Mouse (Mus musculus): ENCODE data around the gene Ttll10. TPM values are rescaled to one million over a fixed set of nuclear protein-coding genes. Genes with fewer than 3 reads are reported as not detected.

The Ttll10 gene
- polyA plus RNA-seq, 1 experiment, result not detected

DNA sequence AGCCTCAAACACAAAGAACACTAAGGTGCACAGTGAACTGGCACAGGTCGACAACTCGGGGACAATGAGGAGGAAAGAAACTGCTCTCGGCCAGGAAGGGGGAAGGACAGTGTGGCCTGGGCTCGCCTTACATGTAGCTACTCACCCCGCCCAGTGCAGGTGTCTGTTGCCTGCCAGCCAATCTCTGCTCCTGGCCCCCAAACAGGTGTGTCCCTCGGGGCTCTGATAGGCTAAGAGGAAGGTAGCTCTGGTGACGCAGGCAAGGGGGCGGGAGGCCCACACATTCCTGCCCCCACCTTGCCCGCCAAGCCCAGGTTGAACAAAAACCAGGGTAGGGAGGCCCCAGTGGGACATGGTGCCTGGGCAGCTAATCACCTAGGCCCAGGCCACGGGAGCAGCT, 499 bp upstream of the Ttll10 start:
- H3K27ac ChIP-seq (ENCODE audit: control insufficient read depth, insufficient read depth, low read depth, low read length, poor library complexity), result no peak overlapping the region
- TF ChIP-seq CTCF (IDR thresholded peaks at IDR 0.05; ENCODE audit: control insufficient read depth, insufficient read depth, low read length), result no peak
- no peak for TF ChIP-seq POLR2A (IDR thresholded peaks at IDR 0.05; ENCODE audit: borderline replicate concordance, control insufficient read depth, low read depth, low read length)
- no peak overlapping the region for H3K4me3 ChIP-seq (replicated peaks; ENCODE audit: control insufficient read depth, low read depth, low read length)
- WGBS, result 64% methylated on average over 10 of the region's 10 CpGs
- H3K4me1 ChIP-seq (ENCODE audit: control insufficient read depth, insufficient read depth, low read length), result no peaks in the 10 kb centered on the region

DNA sequence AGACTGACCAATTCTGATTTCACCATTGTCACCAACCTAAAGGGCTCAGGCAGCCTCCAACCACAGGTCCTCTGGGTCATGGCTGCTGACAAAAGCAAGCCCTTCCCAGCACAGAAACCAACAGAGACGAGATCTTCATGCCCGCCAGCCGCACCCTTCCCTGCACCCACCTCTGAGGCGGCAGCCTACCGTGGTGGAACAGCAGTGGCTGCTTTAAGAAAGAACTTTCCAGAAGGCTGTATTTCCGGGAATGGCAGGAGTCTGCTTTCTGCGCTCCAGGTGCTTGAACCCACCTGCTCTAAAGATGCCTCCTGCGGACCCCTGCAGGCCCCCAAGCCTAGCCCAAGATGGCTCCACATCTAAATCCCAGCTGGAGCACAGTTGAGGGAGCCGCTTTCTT, 388 bp downstream of the Ttll10 start:
- Histone ChIP-seq H3K4me1 (ENCODE audit: control insufficient read depth, insufficient read depth, low read length) (no peaks in the 10 kb centered on the region), H3K4me3 (replicated peaks; ENCODE audit: control insufficient read depth, low read depth, low read length) (no peak overlapping the region), H3K27ac (ENCODE audit: control insufficient read depth, insufficient read depth, low read depth, low read length, poor library complexity) (no peak overlapping the region)
- TF ChIP-seq POLR2A (IDR thresholded peaks at IDR 0.05; ENCODE audit: borderline replicate concordance, control insufficient read depth, low read depth, low read length) (no peak), CTCF (IDR thresholded peaks at IDR 0.05; ENCODE audit: control insufficient read depth, insufficient read depth, low read length) (no peak)
- WGBS, result 78% methylated on average over 9 of the region's 9 CpGs

DNA sequence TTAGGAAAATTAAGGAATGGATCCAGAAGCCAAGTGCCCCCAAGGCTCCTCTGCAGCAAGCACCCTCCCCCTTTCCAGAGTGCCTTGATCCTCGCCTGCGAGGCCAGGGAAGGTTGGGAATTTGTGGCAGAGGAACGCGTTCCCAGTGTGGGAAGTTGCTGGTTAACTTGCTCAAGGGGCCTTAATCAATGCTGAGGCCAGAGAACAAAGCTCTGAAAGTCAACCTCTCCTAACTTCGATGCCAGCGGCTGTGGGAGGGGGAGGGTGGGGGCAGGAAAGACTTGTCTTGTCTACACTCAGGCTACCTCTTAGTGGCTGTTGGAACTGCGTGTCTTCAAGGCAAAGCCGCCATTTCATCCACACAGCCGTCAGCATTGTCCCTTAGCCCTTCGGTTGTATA, 1.5 kb downstream of the Ttll10 start:
- Histone ChIP-seq H3K4me1 (ENCODE audit: control insufficient read depth, insufficient read depth, low read length) (no peaks in the 10 kb centered on the region), H3K27ac (ENCODE audit: control insufficient read depth, insufficient read depth, low read depth, low read length, poor library complexity) (no peak overlapping the region), H3K4me3 (replicated peaks; ENCODE audit: control insufficient read depth, low read depth, low read length) (no peak overlapping the region)
- 82% methylated on average over 10 of the region's 10 CpGs for WGBS
- TF ChIP-seq POLR2A (IDR thresholded peaks at IDR 0.05; ENCODE audit: borderline replicate concordance, control insufficient read depth, low read depth, low read length) (no peak), CTCF (IDR thresholded peaks at IDR 0.05; ENCODE audit: control insufficient read depth, insufficient read depth, low read length) (no peak)

DNA sequence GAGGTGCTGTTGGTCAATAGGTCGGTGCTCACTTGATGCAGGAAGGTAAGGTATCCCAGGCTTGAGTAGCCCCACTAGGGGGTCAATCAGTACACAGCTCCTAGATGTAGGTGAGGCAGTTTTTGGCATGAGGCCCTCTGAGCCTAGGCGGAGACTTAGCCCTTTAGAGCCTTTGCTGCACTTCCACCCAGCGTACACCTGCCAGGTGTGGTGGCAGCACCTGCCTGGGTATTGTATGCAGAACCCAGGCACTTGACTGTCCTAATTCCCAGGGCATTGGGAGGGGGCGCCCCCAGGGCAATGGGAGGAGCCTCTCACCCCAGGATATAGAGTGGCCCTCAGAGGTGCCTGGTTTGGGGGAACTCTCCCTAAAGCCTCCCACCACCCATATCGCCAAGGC, 4.0 kb downstream of the Ttll10 start:
- Histone ChIP-seq H3K27ac (ENCODE audit: control insufficient read depth, insufficient read depth, low read depth, low read length, poor library complexity) (no peak overlapping the region), H3K4me3 (replicated peaks; ENCODE audit: control insufficient read depth, low read depth, low read length) (no peak overlapping the region), H3K4me1 (ENCODE audit: control insufficient read depth, insufficient read depth, low read length) (no peaks in the 10 kb centered on the region)
- WGBS, result 85% methylated on average over 5 of the region's 5 CpGs
- no peak for TF ChIP-seq CTCF (IDR thresholded peaks at IDR 0.05; ENCODE audit: control insufficient read depth, insufficient read depth, low read length)
- TF ChIP-seq POLR2A (IDR thresholded peaks at IDR 0.05; ENCODE audit: borderline replicate concordance, control insufficient read depth, low read depth, low read length), result no peak

DNA sequence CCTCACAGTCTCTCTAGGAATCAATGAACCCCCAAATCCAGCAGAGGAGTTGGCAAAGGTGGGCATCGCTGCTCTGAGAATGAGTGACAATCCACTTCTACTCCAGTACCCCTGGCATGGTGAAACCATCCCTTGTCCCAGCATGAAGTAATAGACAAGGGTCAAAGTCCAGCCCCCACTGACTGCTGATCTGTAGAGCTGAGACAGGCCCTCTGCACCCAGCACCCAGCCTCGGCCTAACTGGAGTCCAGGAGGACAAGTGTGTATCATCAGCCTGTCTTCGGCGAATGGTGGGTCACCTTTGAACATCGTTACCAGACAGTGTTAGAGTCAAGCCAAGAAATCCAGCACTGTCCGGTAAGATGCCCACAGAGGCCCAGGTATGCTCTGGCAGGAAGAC, 4.6 kb downstream of the Ttll10 start:
- H3K27ac ChIP-seq (ENCODE audit: control insufficient read depth, insufficient read depth, low read depth, low read length, poor library complexity), result no peak overlapping the region
- TF ChIP-seq POLR2A (IDR thresholded peaks at IDR 0.05; ENCODE audit: borderline replicate concordance, control insufficient read depth, low read depth, low read length), result no peak
- TF ChIP-seq CTCF (IDR thresholded peaks at IDR 0.05; ENCODE audit: control insufficient read depth, insufficient read depth, low read length), result no peak
- 89% methylated on average over 6 of the region's 6 CpGs for WGBS
- no peak overlapping the region for H3K4me3 ChIP-seq (replicated peaks; ENCODE audit: control insufficient read depth, low read depth, low read length)
- no peaks in the 10 kb centered on the region for H3K4me1 ChIP-seq (ENCODE audit: control insufficient read depth, insufficient read depth, low read length)

DNA sequence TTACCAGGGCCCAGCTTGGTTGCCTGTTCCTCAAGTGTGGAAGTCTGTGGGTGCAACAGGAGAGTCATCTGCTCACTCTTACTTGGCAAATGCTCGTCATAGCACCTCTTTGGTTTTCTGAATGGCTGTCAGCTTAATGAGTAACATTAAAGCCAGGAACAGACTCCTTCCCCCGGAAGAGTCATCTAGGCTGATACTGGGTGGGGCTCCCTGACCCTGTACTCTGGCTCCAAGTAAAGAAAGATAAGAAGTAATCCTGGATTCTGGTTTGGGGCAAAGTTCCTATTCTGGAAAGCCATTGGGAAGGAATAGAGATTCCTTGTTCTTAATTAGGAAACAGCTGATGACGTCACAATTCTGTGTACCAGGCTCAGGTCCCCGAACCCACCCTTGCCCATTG, 5.1 kb downstream of the Ttll10 start:
- 79% methylated on average over 4 of the region's 4 CpGs for WGBS
- H3K4me1 ChIP-seq (ENCODE audit: control insufficient read depth, insufficient read depth, low read length), result no peaks in the 10 kb centered on the region
- no peak overlapping the region for H3K27ac ChIP-seq (ENCODE audit: control insufficient read depth, insufficient read depth, low read depth, low read length, poor library complexity)
- H3K4me3 ChIP-seq (replicated peaks; ENCODE audit: control insufficient read depth, low read depth, low read length), result no peak overlapping the region
- TF ChIP-seq CTCF (IDR thresholded peaks at IDR 0.05; ENCODE audit: control insufficient read depth, insufficient read depth, low read length) (no peak), POLR2A (IDR thresholded peaks at IDR 0.05; ENCODE audit: borderline replicate concordance, control insufficient read depth, low read depth, low read length) (no peak)

DNA sequence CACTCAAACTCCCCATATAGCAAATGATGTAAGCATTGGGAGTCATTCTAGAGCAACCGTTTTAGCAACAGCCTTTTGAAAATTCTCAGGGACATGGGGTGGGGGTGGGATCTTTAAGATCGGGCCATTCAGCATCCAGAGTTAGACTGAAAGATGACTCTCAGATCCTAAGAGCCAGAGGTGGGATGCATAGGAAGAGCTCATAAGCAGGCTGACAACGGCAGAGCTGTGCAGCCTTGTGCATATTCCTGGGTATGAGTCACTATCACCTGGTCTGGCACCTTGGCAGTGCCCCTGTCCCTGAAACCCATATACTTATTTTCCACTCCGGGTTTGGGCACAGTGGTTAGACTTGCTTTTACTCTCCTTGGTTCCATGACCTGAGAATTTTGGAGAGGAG, 6.1 kb downstream of the Ttll10 start:
- Histone ChIP-seq H3K4me3 (replicated peaks; ENCODE audit: control insufficient read depth, low read depth, low read length) (no peak overlapping the region), H3K4me1 (ENCODE audit: control insufficient read depth, insufficient read depth, low read length) (no peaks in the 10 kb centered on the region), H3K27ac (ENCODE audit: control insufficient read depth, insufficient read depth, low read depth, low read length, poor library complexity) (no peak overlapping the region)
- TF ChIP-seq CTCF (IDR thresholded peaks at IDR 0.05; ENCODE audit: control insufficient read depth, insufficient read depth, low read length) (no peak), POLR2A (IDR thresholded peaks at IDR 0.05; ENCODE audit: borderline replicate concordance, control insufficient read depth, low read depth, low read length) (no peak)
- WGBS, result 85% methylated on average over 4 of the region's 4 CpGs

DNA sequence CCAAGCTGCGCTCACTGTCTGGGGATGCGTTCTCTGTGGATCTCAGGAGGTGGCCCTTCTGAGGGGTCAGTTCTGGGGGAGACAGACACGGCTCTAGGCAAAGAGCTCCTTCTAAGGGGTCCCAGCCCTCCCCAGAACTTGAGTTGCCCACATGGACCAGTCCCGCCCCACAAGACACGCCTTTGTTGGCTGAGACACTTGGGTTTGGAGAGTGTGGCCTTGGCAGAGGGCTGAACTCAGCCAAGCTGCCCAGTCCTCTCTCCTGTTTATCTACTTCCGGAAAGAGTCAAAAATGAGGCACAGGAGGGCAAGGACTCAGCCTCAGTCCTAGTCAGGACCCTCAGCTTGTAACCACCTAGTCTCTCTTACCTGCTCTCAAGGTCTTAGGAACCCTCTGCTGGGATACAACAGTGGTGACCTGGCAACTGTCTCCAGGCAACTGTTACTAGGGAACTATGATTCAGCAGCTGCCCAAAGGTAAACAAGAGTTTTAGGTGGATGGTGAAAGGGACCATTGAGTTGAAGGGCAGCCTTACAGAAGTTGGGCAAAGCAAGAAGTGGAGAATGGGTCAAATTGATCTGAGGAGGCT, 8.7 kb downstream of the Ttll10 start:
- Histone ChIP-seq H3K4me3 (replicated peaks; ENCODE audit: control insufficient read depth, low read depth, low read length) (no peak overlapping the region), H3K27ac (ENCODE audit: control insufficient read depth, insufficient read depth, low read depth, low read length, poor library complexity) (no peak overlapping the region), H3K4me1 (ENCODE audit: control insufficient read depth, insufficient read depth, low read length) (no peaks in the 10 kb centered on the region)
- TF ChIP-seq CTCF (IDR thresholded peaks at IDR 0.05; ENCODE audit: control insufficient read depth, insufficient read depth, low read length), result no peak
- no peak for TF ChIP-seq POLR2A (IDR thresholded peaks at IDR 0.05; ENCODE audit: borderline replicate concordance, control insufficient read depth, low read depth, low read length)
- WGBS, result 64% methylated on average over 6 of the region's 6 CpGs

DNA sequence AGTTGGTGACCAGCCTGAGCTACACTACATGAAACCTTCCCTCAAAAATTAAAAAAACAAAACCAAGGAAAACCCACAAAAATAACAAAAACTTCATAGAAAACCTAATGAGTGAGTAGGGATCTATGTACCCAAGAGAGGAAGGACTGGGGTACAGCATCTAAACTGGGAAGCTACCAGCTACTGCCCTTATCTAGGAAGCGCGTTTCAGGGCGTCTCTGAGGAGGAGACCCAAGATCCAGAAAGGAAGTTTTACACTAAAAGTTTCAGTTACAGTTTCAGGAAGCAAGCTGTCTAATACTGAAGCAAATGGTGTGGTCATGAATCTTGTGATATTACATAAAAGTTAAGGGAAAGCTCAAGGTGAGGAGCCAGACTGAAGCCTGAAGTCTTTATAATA, 9.4 kb downstream of the Ttll10 start:
- 6% methylated on average over 3 of the region's 3 CpGs for WGBS
- no peak for TF ChIP-seq CTCF (IDR thresholded peaks at IDR 0.05; ENCODE audit: control insufficient read depth, insufficient read depth, low read length)
- no peak for TF ChIP-seq POLR2A (IDR thresholded peaks at IDR 0.05; ENCODE audit: borderline replicate concordance, control insufficient read depth, low read depth, low read length)
- Histone ChIP-seq H3K4me3 (replicated peaks; ENCODE audit: control insufficient read depth, low read depth, low read length) (no peak overlapping the region), H3K27ac (ENCODE audit: control insufficient read depth, insufficient read depth, low read depth, low read length, poor library complexity) (no peak overlapping the region), H3K4me1 (ENCODE audit: control insufficient read depth, insufficient read depth, low read length) (no peaks in the 10 kb centered on the region)

Measured in bone marrow, adult 2 months (tissue).